8 mouse cellular contexts compared by ENCODE assay signal in the genomic region with DNA sequence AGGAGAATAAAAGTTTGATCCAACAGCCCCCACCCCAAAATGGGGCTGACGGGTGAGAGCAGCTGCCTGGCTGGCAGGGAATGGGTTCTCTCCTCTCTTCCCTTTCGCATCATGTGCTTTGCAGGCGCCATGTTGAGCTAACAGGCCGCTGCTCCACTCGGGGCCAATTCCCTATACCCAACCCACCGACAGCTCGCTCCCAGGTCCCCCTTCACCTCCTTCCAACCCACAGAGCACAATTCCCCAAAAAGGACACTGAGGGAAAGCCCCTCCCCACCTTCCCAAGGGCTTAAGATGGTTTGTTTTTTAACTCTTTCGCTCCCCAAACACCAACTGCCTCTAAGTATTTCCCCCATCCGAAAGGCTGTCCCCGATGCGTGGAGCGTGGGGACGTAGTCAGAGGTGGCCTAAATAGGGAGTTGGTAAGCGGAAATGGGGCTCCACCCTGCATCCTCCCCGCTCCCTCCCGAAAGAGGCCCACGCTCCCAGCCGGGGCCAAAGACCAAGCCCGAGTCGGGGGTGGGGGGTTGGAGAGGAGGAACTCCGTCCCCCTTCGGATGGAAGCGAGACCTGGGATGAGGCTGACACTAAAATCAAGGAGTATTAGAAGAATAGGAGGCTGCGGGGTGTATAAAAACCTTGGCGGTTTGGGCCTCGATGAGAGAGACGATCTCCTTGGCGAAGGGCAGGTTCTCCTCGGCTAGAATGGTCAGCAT. TPM values are rescaled to one million over a fixed set of nuclear protein-coding genes. Genes with fewer than 3 reads are reported as not detected.
DNase-seq lines count a peak whose midpoint lies in the region; ATAC-seq lines count a peak whose summit lies in the region.

No protein-coding gene starts in this region.

- no peaks in the 10 kb centered on the region for H3K27me3 ChIP-seq in hindbrain, embryonic 16.5 days (replicated peaks; ENCODE audit: control insufficient read depth, insufficient read depth, low read length)

- no peak; the same call in 1 of the 2 replicates for ATAC-seq in hindbrain, embryonic 16.5 days

- DNase-seq in T-cell, adult 2 months (ENCODE audit: low spot score) = peak; percentile 53
- peak; percentile 48 to 56 for DNase-seq in cerebellum, postnatal 36 days
- DNase-seq in gastrocnemius, adult 18-20 months (ENCODE audit: low spot score) = peak; percentile 50
- peak; percentile 41 to 45 for DNase-seq in left cerebral cortex, adult 18-20 months (ENCODE audit: low spot score in 2 of 2)
- DNase-seq in right cerebral cortex, adult 18-20 months = peak; percentile 49
- DNase-seq in urinary bladder, postnatal 14 days (ENCODE audit: low spot score) = peak; percentile 57

- H3K36me3 ChIP-seq in hindbrain, embryonic 16.5 days (ENCODE audit: control insufficient read depth, insufficient read depth, low read length) = no peaks in the 10 kb centered on the region
- 0 out of 2 replicates have a peak, but pooled peaks cover 2% of the 10 kb centered on the region for H3K36me3 ChIP-seq in macrophage (ENCODE audit: inconsistent target)

- H3K4me1 ChIP-seq in hindbrain, embryonic 16.5 days (ENCODE audit: control insufficient read depth, insufficient read depth, low read depth, low read length) = peaks cover 16% of the 10 kb centered on the region

- peaks cover 58% of the 10 kb centered on the region for H3K79me2 ChIP-seq in macrophage (ENCODE audit: inconsistent target)

- WGBS in hindbrain, embryonic 16.5 days = under 1% methylated on average over 29 of the region's 29 CpGs
- under 1% methylated on average over 29 of the region's 29 CpGs for WGBS in macrophage (ENCODE audit: missing documents)

- H3K9ac ChIP-seq in hindbrain, embryonic 16.5 days (ENCODE audit: low read depth, low read length) = peak overlapping the region; percentile 100

- peak overlapping the region; percentile 89 for H3K4me2 ChIP-seq in hindbrain, embryonic 16.5 days (ENCODE audit: low read length)

- H3K27ac ChIP-seq in hindbrain, embryonic 16.5 days (ENCODE audit: low read depth, low read length) = peak overlapping the region; percentile 99
- peak overlapping the region; percentile 91 for H3K27ac ChIP-seq in macrophage

- peak overlapping the region; percentile 95 for H3K4me3 ChIP-seq in hindbrain, embryonic 16.5 days (ENCODE audit: low read length)
- H3K4me3 ChIP-seq in macrophage (ENCODE audit: inconsistent target) = peak overlapping the region; percentile 99

- no peaks in the 10 kb centered on the region for H3K9me3 ChIP-seq in hindbrain, embryonic 16.5 days (ENCODE audit: control insufficient read depth, low read length)

RNA-seq across cellular contexts. Expression of a gene that starts 0.8 kb away (rescaled TPM):
- total RNA-seq in gastrocnemius, adult 18-20 months (2021) = 10 to 100 TPM; 18.3 to 22.0 TPM
- polyA plus RNA-seq in hindbrain, embryonic 16.5 days (2015; fragmentation: Nextera tagmentation; extraction: Ambion mirVana) = 14.3 and 15.7 TPM in 2 replicates
- 10 to 100 TPM; 56.1 to 57.9 TPM for total RNA-seq in left cerebral cortex, adult 18-20 months (2021)
- 100 to 1,000 TPM; 107 to 516 (median 258) TPM for total RNA-seq in macrophage (2018; cell fraction: chromatin; rRNA removed)
- 10 to 100 TPM; 16.3 to 59.4 (median 32.8) TPM for total RNA-seq in macrophage (2018; cell fraction: cytosol; rRNA removed)
- total RNA-seq in macrophage (2018; cell fraction: nucleus; rRNA removed) = 100 to 1,000 TPM; 142 to 492 (median 219) TPM
- 19.0 to 30.0 TPM (median 27.8 TPM) in 3 replicates for polyA plus RNA-seq in macrophage (2018)

RNA-seq across cellular contexts. Expression of a gene that starts 32.0 kb away (rescaled TPM):
- total RNA-seq in gastrocnemius, adult 18-20 months (2021) = under 1 TPM; 0.28 to 0.34 TPM
- polyA plus RNA-seq in hindbrain, embryonic 16.5 days (2015; fragmentation: Nextera tagmentation; extraction: Ambion mirVana) = 21.9 and 23.4 TPM in 2 replicates
- 10 to 100 TPM; 20.1 to 20.3 TPM for total RNA-seq in left cerebral cortex, adult 18-20 months (2021)
- 1 to 10 TPM in 24 of 26 experiments, under 1 TPM in 2; 0.78 to 9.1 (median 3.8) TPM for total RNA-seq in macrophage (2018; cell fraction: chromatin; rRNA removed)
- total RNA-seq in macrophage (2018; cell fraction: cytosol; rRNA removed) = 1 to 10 TPM in 8 of 26 experiments, under 1 TPM in 18; 0.42 to 1.2 (median 0.83) TPM
- total RNA-seq in macrophage (2018; cell fraction: nucleus; rRNA removed) = 1 to 10 TPM in 22 of 26 experiments, under 1 TPM in 4; 0.83 to 4.6 (median 1.7) TPM
- 0.38 to 0.74 TPM (median 0.69 TPM) in 3 replicates for polyA plus RNA-seq in macrophage (2018)

Comparison
In these comparisons a context has a peak if more than half of its experiments do, and no peak if none do; other contexts are left out.
1. RNA of a gene that starts 32.0 kb away (total RNA-seq): 20.1 to 20.3 TPM in left cerebral cortex, adult 18-20 months; 0.28 to 0.34 TPM in gastrocnemius, adult 18-20 months; every median in the first group is over 10 times any median in the second.
2. Peak in every context shown above with its lines, with median percentiles within 50 percentile points of each other: DNase-seq.